Mouse (Mus musculus): ENCODE results near the gene Wipf1.

The Wipf1 gene

GRCm38 (mm10) chr2:73547256-73547655, 17.7 kb upstream of the Wipf1 start:
- peak in 1 of 2 experiments; percentile 65 for DNase-seq (ENCODE audit: inconsistent age in 2 of 2, low spot score in 1 of 2)

- DNase-seq (ENCODE audit: inconsistent age in 2 of 2, low spot score in 1 of 2): no peak
Measured at GRCm38 (mm10) chr2:73545556-73545955, 16.0 kb upstream of the Wipf1 start.

- peak in 1 of 2 experiments; percentile 55 for DNase-seq (ENCODE audit: inconsistent age in 2 of 2, low spot score in 1 of 2)
Measured at GRCm38 (mm10) chr2:73540450-73541162, 11.1 kb upstream of the Wipf1 start.

- DNase-seq (ENCODE audit: inconsistent age in 2 of 2, low spot score in 1 of 2): peak in 1 of 2 experiments; percentile 51
Measured at GRCm38 (mm10) chr2:73539697-73540096, 10.2 kb upstream of the Wipf1 start.

- no peak for DNase-seq (ENCODE audit: inconsistent age in 2 of 2, low spot score in 1 of 2)
Measured at GRCm38 (mm10) chr2:73539141-73539540, 9.6 kb upstream of the Wipf1 start.

- no peak for DNase-seq (ENCODE audit: inconsistent age in 2 of 2, low spot score in 1 of 2)
Measured at GRCm38 (mm10) chr2:73538590-73538989, 9.1 kb upstream of the Wipf1 start.

- DNase-seq (ENCODE audit: inconsistent age in 2 of 2, low spot score in 1 of 2): no peak
Measured at GRCm38 (mm10) chr2:73536091-73536783, 6.7 kb upstream of the Wipf1 start.

- DNase-seq (ENCODE audit: inconsistent age in 2 of 2, low spot score in 1 of 2): no peak
Measured at GRCm38 (mm10) chr2:73534720-73535119, 5.2 kb upstream of the Wipf1 start.

- peak in 1 of 2 experiments; percentile 36 for DNase-seq (ENCODE audit: inconsistent age in 2 of 2, low spot score in 1 of 2)
Measured at GRCm38 (mm10) chr2:73530487-73530886, 953 bp upstream of the Wipf1 start.

GRCm38 (mm10) chr2:73528516-73529355, 798 bp downstream of the Wipf1 start:
- no peak for DNase-seq (ENCODE audit: inconsistent age in 2 of 2, low spot score in 1 of 2)

GRCm38 (mm10) chr2:73527956-73528355, 1.6 kb downstream of the Wipf1 start:
- DNase-seq (ENCODE audit: inconsistent age in 2 of 2, low spot score in 1 of 2): no peak

GRCm38 (mm10) chr2:73526691-73527090, 2.8 kb downstream of the Wipf1 start:
- peak; percentile 53 to 80 for DNase-seq (ENCODE audit: inconsistent age in 2 of 2, low spot score in 1 of 2)

- peak; percentile 76 to 90 for DNase-seq (ENCODE audit: inconsistent age in 2 of 2, low spot score in 1 of 2)
Measured at GRCm38 (mm10) chr2:73522891-73523290, 6.6 kb downstream of the Wipf1 start.

- no peak for DNase-seq (ENCODE audit: inconsistent age in 2 of 2, low spot score in 1 of 2)
Measured at GRCm38 (mm10) chr2:73522336-73522735, 7.2 kb downstream of the Wipf1 start.

GRCm38 (mm10) chr2:73521737-73522136, 7.8 kb downstream of the Wipf1 start:
- DNase-seq (ENCODE audit: inconsistent age in 2 of 2, low spot score in 1 of 2): peak in 1 of 2 experiments; percentile 39

GRCm38 (mm10) chr2:73518966-73519365, 10.6 kb downstream of the Wipf1 start:
- no peak for DNase-seq (ENCODE audit: inconsistent age in 2 of 2, low spot score in 1 of 2)

- DNase-seq (ENCODE audit: inconsistent age in 2 of 2, low spot score in 1 of 2): peak in 1 of 2 experiments; percentile 38
Measured at GRCm38 (mm10) chr2:73518311-73518710, 11.2 kb downstream of the Wipf1 start.

- DNase-seq (ENCODE audit: inconsistent age in 2 of 2, low spot score in 1 of 2): no peak
Measured at GRCm38 (mm10) chr2:73514178-73514577, 15.4 kb downstream of the Wipf1 start.

- DNase-seq (ENCODE audit: inconsistent age in 2 of 2, low spot score in 1 of 2): peak in 1 of 2 experiments; percentile 51
Measured at GRCm38 (mm10) chr2:73513204-73513749, 16.3 kb downstream of the Wipf1 start.

- DNase-seq (ENCODE audit: inconsistent age in 2 of 2, low spot score in 1 of 2): peak; percentile 47 to 83
Measured at GRCm38 (mm10) chr2:73512044-73512443, 17.5 kb downstream of the Wipf1 start.

GRCm38 (mm10) chr2:73510731-73511360, 18.7 kb downstream of the Wipf1 start:
- DNase-seq (ENCODE audit: inconsistent age in 2 of 2, low spot score in 1 of 2): peak in 1 of 2 experiments; percentile 47

Measured in adrenal gland, adult (tissue).